Mouse (Mus musculus): ENCODE measurements around the gene Gm16253. TPM values are rescaled to one million over a fixed set of nuclear protein-coding genes. Genes with fewer than 3 reads are reported as not detected.
"Not testable (repeated sequence)": the region's sequence is repeated elsewhere in the genome, so short reads cannot be mapped to it uniquely, and the experiment has no call there.

Gene Gm16253
- total RNA-seq, 2 experiments from 2014 or later = 0.61 TPM; not detected in 1

DNA sequence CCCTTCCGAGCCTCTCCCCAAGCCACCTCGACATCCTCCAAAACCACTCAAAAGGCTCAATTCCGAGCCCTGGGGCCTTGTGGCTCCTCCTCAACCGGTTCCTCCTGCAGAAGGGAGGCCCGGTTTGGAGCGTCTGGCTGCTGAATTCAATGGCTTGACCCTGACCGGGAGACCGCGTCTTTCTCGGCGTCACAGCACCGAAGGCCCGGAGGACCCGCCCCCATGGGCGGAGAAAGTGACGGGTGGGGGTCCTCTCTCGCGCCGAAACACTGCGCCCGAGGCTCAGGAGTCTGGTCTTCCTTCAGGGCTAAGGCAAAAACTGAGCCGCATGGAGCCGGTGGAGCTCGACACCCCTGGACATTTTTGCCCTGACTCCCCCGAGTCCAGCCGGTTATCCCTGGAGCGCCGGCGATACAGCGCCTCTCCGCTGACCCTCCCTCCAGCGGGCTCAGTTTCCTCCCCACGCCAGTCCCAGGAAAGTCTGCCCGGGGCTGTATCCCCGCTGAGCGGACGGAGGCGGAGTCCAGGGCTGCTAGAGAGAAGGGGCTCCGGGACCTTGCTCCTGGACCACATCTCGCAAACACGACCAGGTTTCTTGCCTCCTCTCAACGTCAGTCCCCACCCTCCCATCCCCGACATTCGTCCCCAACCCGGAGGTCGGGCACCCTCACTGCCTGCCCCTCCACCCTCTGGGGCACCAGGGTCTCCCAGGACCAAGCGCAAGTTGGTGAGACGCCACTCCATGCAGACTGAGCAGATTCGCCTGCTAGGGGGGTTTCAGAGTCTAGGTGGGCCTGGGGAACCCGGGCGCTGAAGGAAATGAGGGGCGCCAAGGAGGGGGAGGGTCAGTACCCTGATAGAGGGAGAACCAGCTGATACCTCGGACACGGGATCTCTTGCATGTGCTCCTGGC is 21.6 kb downstream of the Gm16253 start:
- DNase-seq = peak; percentile 85

DNA sequence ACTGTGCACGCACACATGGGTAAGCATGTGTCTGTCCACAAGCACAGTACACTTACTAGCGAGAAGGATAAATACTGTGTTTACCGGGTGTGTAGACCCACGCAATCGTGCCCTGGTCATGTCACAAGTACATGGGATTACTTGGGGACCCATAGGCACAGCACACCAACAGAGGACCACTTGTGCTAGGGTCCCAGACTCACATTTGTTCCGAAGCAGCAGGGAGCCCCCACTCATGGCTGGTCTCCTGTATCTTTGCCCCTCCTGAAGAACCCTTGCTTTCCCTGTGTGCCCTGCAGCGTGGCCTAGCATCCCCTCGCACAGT is 22.2 kb downstream of the Gm16253 start:
- no peak for DNase-seq

- no peak for DNase-seq
These were observed 22.6 kb downstream of the Gm16253 start for GRCm38 (mm10) chr3:96599411-96599810.

- peak; percentile 94 for DNase-seq
These were observed 24.0 kb downstream of the Gm16253 start, which contains the start of gene Lix1l for GRCm38 (mm10) chr3:96600639-96601250. Gene Lix1l, plus strand, starts transcription at chr3:96601149.

DNA sequence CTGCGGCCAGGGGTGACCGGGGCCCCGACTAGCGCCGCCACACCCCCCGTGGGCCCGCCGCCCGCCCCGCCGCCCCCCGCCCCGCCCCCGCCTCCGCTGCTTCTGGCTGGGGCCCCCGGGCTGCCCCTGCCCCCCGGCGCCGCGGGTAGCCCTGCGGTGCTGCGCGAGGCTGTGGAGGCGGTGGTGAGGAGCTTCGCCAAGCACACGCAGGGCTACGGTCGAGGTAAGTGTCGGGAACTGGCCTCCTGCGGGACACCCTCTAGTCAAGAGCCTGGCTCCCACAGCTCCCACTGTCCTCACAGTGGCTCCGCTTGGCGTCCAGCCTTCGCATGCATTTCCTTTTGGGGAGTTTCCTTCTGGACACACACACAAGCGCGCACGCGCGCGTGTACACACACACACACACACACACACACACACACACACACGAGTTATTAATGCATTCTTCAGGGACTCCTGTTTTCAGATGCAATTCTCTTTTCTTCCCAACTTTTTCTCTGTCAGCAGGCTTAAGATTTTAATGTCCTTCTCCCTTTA is 24.5 kb downstream of the Gm16253 start:
- peak; percentile 81 for DNase-seq

- DNase-seq = peak; percentile 67
These were observed 25.3 kb downstream of the Gm16253 start for GRCm38 (mm10) chr3:96601941-96602703.

GRCm38 (mm10) chr3:96602704-96603084 is 25.9 kb downstream of the Gm16253 start:
- no peak for DNase-seq

DNA sequence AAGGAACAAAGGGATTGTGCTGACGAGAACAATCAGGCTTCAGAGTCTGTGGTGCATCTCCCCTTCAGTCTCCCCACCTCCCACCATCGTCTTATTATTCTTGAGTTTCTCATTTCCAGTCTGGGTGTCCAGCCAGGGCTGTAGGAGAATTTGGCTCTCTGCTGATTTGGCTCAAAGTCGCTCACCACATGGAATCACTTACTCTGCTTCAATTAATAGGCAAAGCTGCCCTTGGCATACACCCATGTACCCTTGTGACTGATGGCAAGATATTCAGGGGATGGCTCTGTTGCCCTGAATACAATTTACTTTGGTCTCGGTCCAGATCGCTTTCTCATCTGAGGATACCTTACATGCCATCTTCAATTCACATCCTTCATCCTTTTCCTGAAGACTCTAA is 26.5 kb downstream of the Gm16253 start:
- peak; percentile 39 for DNase-seq

DNA sequence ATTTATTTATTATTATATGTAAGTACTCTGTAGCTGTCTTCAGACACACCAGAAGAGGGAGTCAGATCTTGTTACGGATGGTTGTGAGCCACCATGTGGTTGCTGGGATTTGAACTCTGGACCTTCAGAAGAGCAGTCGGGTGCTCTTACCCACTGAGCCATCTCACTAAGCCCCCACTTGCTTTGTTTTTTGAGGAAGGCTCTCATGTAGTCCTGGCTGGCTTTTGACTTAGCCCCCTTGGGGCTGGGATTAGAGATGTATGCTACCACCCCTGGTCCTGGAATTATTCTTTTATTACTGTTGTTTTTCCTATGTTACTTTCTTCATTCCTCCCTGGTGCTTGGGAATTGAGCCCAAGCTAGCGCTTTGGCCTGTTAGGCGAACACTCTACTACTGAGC is 29.2 kb downstream of the Gm16253 start:
- not testable (repeated sequence) for DNase-seq

DNA sequence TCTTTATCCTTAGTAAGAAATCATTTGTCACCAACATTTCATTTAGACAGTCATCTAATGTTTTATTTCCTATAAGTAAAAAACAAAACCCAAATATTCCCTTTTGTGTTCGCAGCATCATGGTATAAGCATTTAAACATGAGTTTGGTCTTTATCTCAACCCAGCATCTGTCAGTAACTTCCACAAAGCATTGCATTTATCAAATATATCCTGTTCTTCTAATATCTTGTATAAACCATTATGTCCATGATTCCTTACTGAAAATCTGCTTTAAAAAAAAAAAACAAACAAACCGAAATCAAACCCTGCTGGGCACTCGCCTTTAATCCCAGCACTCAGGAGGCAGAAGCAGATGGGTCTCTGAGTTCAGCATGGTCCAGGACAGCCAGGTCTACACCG is 29.8 kb downstream of the Gm16253 start:
- DNase-seq = no peak

GRCm38 (mm10) chr3:96617941-96618340 is 41.2 kb downstream of the Gm16253 start:
- DNase-seq = no peak

DNA sequence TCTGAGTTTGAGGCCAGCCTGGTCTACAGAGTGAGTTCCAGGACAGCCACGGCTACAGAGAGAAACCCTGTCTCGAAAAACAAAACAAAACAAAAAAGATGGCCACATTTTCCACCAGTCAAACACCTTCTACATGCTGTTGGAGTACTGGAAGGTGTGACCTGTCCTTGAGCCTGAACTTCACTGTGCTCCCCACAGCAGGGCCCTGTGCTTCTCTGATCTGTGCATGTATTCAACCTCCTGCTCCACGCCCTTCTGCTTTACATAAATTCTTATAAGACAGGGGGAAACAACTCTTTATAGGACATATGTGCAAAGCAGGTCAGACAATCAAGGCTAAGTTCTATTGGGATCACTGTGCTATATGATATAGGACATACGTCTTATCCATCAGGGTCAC is 46.4 kb downstream of the Gm16253 start:
- DNase-seq = no peak

DNA sequence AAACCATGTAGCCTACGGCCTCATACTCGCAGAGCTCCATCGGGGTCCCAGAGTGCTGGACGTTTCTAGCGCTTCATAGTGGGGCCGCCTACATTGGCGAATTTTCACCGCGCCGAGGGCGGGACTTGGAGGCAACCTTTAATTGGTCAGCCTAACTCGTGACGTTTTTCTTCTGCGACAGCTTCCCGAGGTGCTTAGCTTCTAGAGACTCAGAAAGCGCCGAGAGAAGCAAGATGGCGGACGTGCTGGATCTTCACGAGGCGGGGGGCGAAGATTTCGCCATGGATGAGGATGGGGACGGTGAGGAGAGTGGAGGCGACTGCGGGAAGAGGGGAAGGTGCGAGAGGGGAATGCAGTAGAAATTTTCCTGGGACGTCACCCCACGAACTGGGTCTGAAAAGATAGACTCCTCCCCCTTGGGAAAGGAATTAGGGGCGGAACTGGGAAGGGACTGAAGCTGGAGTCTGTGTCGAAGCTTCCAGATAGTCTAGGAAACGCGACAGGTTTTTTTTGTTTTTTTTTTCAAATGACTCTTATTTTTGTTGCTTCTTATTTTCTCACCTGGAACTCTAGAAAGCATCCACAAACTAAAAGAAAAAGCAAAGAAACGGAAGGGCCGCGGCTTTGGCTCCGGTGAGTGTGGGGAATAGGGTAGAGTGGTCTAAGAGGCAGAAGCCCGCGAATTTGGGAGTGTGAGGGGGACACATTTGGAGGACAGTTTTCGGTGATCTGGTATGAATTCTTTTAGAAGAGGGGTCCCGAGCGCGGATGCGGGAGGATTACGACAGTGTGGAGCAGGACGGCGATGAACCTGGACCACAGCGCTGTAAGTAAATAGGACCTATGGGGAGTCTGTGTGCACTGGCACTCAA is 53.2 kb downstream of the Gm16253 start, which contains the start of gene Rbm8a:
Rbm8a (plus strand) TSS at position 205 of the 872 bp plus-strand sequence.
- DNase-seq = peak; percentile 97

Other genes starting within 250 kb of the Gm16253 start
- gene BC107364, start 124.7 kb upstream of the Gm16253 start, total RNA-seq (2021) = not detected
- gene Hfe2, start 51.8 kb upstream of the Gm16253 start, total RNA-seq (2021) = 10 to 100 TPM; 14.0 to 29.6 TPM
- gene Txnip, start 19.0 kb upstream of the Gm16253 start, total RNA-seq (2021) = 100 to 1,000 TPM; 601 to 945 TPM
- gene Polr3gl, start 17.2 kb downstream of the Gm16253 start, total RNA-seq (2021) = 10 to 100 TPM; 29.3 to 34.3 TPM
- gene Ankrd34a, start 19.7 kb downstream of the Gm16253 start, total RNA-seq (2021) = under 1 TPM; 0.54 to 0.55 TPM
- 10 to 100 TPM; 33.3 to 42.6 TPM for gene Lix1l, start 24.2 kb downstream of the Gm16253 start, total RNA-seq (2021)
- 10 to 100 TPM; 68.8 to 72.9 TPM for gene Rbm8a, start 52.9 kb downstream of the Gm16253 start, total RNA-seq (2021)
- 10 to 100 TPM; 46.7 to 48.4 TPM for gene Pex11b, start 58.4 kb downstream of the Gm16253 start, total RNA-seq (2021)
- gene Gm42957, start 58.5 kb downstream of the Gm16253 start, total RNA-seq (2021) = under 1 TPM; 0.24 to 0.33 TPM
- gene Itga10, start 68.6 kb downstream of the Gm16253 start, total RNA-seq (2021) = 1 to 10 TPM; 1.8 to 2.0 TPM
- 1 to 10 TPM; 1.5 to 1.9 TPM for gene Ankrd35, start 93.1 kb downstream of the Gm16253 start, total RNA-seq (2021)
- gene Pias3, start 119.4 kb downstream of the Gm16253 start, total RNA-seq (2021) = 10 to 100 TPM; 22.0 to 32.0 TPM
- gene Nudt17, start 131.6 kb downstream of the Gm16253 start, total RNA-seq (2021) = 1 to 10 TPM; 3.1 to 5.3 TPM
- 10 to 100 TPM; 28.0 to 32.7 TPM for gene Polr3c, start 150.6 kb downstream of the Gm16253 start, total RNA-seq (2021)
- gene Rnf115, start 150.7 kb downstream of the Gm16253 start, total RNA-seq (2021) = 10 to 100 TPM; 34.1 to 35.7 TPM

All from adrenal gland, postnatal 10 days (tissue).